In the genomic region with DNA sequence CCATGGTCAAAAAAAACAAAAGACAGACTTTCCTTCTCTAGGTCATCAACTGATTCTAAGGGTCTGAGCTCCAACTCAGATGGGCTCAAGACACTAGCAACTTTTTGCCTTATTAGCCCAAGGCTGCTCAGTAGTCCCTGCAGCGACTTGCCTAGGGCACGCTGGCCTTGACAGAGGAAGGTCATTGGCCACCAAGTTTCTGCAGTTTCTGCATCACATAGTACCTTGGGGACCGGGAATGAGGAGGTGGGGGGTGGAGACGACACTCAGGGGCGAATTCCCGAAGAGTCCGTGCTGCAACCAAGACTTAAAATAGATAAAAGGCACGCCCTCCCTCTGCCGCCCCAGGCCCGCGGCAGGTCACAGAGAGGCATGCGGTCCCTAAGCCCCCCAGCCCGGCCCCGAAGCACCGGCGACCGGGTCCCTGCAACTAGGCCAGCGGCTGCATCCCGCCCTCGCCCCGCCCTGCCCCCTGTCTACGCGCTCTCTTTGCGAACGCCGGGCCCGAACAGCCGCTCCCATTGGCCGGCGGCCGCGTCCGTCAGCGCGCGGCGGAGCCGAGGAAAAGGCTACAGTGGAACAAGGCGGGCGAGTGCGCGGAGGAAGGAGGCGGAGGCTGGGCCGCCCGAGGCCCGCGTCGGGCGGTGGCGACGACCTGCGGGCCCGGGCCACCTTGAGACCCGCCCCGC, we compare ENCODE assay signal across 7 mouse cellular contexts. TPM values are rescaled to one million over a fixed set of nuclear protein-coding genes. Genes with fewer than 3 reads are reported as not detected.
DNase-seq lines count a peak whose midpoint lies in the region; ATAC-seq lines count a peak whose summit lies in the region.

No protein-coding gene starts in this region.

- H3K27me3 ChIP-seq in intestine, embryonic 16.5 days (replicated peaks; ENCODE audit: control insufficient read depth, insufficient read depth, low read length), result no peaks in the 10 kb centered on the region
- no peaks in the 10 kb centered on the region for H3K27me3 ChIP-seq in midbrain, embryonic 11.5 days (ENCODE audit: control insufficient read depth, insufficient read depth, low read length)

- intact Hi-C loops in gastrocnemius, postnatal 36 days (cut with DNase I), result no loop called here
- intact Hi-C loops in left cerebral cortex, postnatal 36 days (cut with DNase I), result loop anchor here (5.0 kb wide), 2 partner anchors 68 to 133 kb away; no protein-coding TSS in a partner anchor

- H3K27ac ChIP-seq in intestine, embryonic 16.5 days (ENCODE audit: low read length), result peak overlapping the region; percentile 93
- peak overlapping the region; percentile 78 for H3K27ac ChIP-seq in midbrain, embryonic 11.5 days (ENCODE audit: low read depth, low read length)

- peak; percentile 95 to 97 for DNase-seq in adrenal gland, adult 18-20 months (ENCODE audit: low spot score in 2 of 2)
- peak; percentile 96 for DNase-seq in embryo, embryonic 11 days
- DNase-seq in gastrocnemius, postnatal 36 days, result peak; percentile 92 to 95
- peak; percentile 94 to 97 for DNase-seq in left cerebral cortex, postnatal 36 days (ENCODE audit: low spot score in 2 of 2)
- peak; percentile 99 for DNase-seq in midbrain, embryonic 11.5 days (ENCODE audit: low spot score, missing footprints)
- DNase-seq in skeletal muscle tissue, adult 2 months (ENCODE audit: low read depth, low spot score), result peak; percentile 89

- peak overlapping the region; percentile 99 for H3K9ac ChIP-seq in intestine, embryonic 16.5 days (ENCODE audit: low read depth, low read length)
- peak overlapping the region; percentile 99 for H3K9ac ChIP-seq in midbrain, embryonic 11.5 days (ENCODE audit: low read length)

- no peaks in the 10 kb centered on the region for H3K36me3 ChIP-seq in intestine, embryonic 16.5 days (ENCODE audit: control insufficient read depth, insufficient read depth, low read length)
- no peaks in the 10 kb centered on the region for H3K36me3 ChIP-seq in midbrain, embryonic 11.5 days (ENCODE audit: control insufficient read depth, insufficient read depth, low read length)

- H3K4me3 ChIP-seq in intestine, embryonic 16.5 days (ENCODE audit: low read length), result peak overlapping the region; percentile 89
- peak overlapping the region; percentile 89 for H3K4me3 ChIP-seq in midbrain, embryonic 11.5 days (ENCODE audit: low read depth, low read length)

- H3K4me2 ChIP-seq in intestine, embryonic 16.5 days (ENCODE audit: low read depth, low read length), result peak overlapping the region; percentile 93
- H3K4me2 ChIP-seq in midbrain, embryonic 11.5 days, result peak overlapping the region; percentile 74

- H3K9me3 ChIP-seq in intestine, embryonic 16.5 days (ENCODE audit: control insufficient read depth, low read length), result no peaks in the 10 kb centered on the region
- no peaks in the 10 kb centered on the region for H3K9me3 ChIP-seq in midbrain, embryonic 11.5 days (ENCODE audit: control insufficient read depth, low read length)

- under 1% methylated on average over 50 of the region's 55 CpGs for WGBS in intestine, embryonic 16.5 days
- 0% methylated on average over 36 of the region's 55 CpGs for WGBS in midbrain, embryonic 11.5 days

- H3K4me1 ChIP-seq in intestine, embryonic 16.5 days (ENCODE audit: control insufficient read depth, insufficient read depth, low read length), result peaks cover 44% of the 10 kb centered on the region
- H3K4me1 ChIP-seq in midbrain, embryonic 11.5 days (ENCODE audit: control insufficient read depth, insufficient read depth, low read length), result peaks cover 11% of the 10 kb centered on the region

- peak; percentile 95 for ATAC-seq in intestine, embryonic 16.5 days
- ATAC-seq in midbrain, embryonic 11.5 days (ENCODE audit: low FRiP score), result peak; percentile 97

RNA-seq across cellular contexts. Expression of a gene that starts 0.7 kb away (rescaled TPM):
- total RNA-seq in adrenal gland, adult 18-20 months (2021), result 10 to 100 TPM; 40.9 to 46.5 TPM
- total RNA-seq in gastrocnemius, postnatal 36 days (2021), result 1 to 10 TPM in 1 of 2 experiments, under 1 TPM in 1; 0.57 to 1.1 TPM
- 7.1 and 7.3 TPM in 2 replicates for polyA plus RNA-seq in intestine, embryonic 16.5 days (2015; fragmentation: Nextera tagmentation; extraction: Ambion mirVana)
- 10 to 100 TPM; 21.0 to 25.1 TPM for total RNA-seq in left cerebral cortex, postnatal 36 days (2021)
- polyA plus RNA-seq in midbrain, embryonic 11.5 days (2014; fragmentation: Nextera tagmentation; extraction: Ambion mirVana), result 0.90 and 1.8 TPM in 2 replicates

Comparison
In these comparisons a context has a peak if more than half of its experiments do, and no peak if none do; other contexts are left out.
1. Peak in every context shown above with its lines: DNase-seq, ATAC-seq, H3K4me3 ChIP-seq and H3K27ac ChIP-seq.
2. RNA of a gene that starts 0.7 kb away (total RNA-seq): 40.9 to 46.5 TPM in adrenal gland, adult 18-20 months and 21.0 to 25.1 TPM in left cerebral cortex, postnatal 36 days; 0.57 to 1.1 TPM in gastrocnemius, postnatal 36 days; every median in the first group is over 10 times any median in the second.